Mouse (Mus musculus): ENCODE measurements around the gene Pck2.

Pck2 gene

DNA sequence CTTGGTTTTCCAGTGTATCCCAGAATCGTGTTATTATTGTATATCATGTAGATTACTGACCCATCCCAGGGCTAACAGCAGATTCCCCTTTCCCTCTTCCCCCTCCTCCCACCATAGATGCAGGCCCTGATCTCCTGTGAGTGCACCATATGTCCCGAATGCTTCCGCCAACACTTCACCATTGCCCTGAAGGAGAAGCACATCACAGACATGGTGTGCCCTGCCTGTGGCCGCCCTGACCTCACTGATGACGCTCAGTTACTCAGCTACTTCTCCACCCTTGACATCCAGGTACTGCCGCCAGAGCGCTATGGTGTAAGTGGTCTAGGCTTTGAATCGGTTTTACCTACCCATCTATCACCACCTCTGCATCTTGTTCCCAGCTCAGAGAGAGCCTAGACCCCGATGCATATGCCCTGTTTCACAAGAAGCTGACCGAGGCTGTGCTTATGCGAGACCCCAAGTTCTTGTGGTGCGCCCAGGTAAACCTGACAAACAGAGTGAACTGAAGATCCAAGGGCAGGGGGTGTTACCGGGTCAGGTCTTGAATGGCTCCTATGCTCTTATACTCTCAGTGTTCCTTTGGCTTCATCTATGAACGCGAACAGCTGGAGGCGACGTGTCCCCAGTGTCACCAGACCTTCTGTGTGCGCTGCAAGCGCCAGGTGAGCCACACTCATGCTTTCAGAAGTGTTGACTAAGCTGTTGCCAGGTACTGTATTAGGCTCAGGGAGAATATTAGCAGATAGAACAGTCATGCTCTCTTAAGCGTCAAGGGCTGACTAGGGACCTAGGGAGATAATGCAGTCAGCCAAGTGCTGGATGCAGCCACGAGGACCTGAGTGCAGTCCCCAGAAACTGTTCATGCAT, 58.7 kb downstream of the Pck2 start:
- DNase-seq (ENCODE audit: low spot score in 2 of 2): no peak

Data from frontal cortex, postnatal 14 days (tissue).